Mouse (Mus musculus): ENCODE measurements around the gene Plcl2.

The Plcl2 gene

DNA sequence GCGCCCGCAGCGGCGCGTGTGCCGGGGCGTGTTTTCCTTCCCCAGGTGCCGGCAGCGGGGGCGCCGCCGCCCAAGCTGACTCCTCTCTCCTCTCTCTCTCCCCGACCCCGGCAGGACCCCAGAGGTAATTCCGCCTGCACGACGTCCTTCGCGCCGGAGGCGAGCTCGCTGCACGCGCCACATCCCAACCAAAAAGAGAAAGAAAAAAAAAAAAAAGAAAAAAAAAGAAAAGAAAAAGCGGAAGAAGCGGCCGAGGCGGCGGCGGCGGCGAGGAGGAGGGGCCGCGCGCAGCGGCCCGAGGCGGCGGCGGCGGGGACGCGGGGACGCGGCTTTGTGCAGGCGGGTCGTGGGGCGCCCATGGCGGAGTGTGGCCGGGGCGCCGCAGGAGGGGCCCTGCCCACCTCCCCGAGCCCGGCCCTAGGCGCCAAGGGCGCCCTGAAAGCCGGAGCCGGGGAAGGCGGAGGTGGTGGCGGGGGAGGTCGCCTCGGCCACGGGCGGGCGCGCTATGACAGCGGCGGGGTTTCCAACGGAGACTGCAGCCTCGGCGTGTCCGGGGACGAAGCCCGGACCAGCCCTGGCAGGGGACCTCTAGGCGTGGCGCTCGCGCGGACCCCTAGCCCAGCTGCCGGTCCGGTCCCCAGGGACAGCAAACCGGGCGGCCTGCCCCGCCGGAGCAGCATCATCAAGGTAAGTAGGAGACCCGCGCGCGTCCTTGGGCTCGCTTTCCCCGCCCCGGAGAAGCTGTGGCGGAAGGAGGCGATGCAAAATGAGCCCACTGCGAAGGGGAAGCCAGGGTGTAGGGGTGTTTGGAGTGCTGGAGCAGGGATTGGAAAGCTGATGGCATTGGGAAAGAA, at the start of gene Plcl2:
Gene Plcl2 (plus strand): TSS at position 153 of the 854 bp plus-strand sequence.
- DNase-seq (ENCODE audit: low spot score in 2 of 2) = peak; percentile 67

DNA sequence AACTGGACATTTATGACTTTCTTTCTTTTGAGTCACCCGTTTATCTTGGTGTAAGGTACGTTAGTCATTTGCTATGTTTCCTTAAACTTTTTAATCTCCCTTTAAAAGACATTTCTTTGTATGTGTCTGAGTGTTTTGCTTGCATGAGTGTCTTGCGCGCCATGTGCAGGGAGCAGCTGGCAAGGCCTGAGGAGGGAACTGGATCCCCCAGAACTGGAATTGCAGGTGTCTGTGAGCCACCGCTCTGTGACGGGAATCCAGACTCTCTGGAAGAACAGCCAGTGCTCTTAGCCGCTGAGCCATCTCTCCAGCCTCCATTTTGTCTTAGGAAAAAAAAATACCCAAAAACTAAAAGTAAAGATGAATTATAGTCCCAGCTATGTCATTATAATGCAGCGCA, 48.9 kb upstream of the Plcl2 start:
- DNase-seq (ENCODE audit: low spot score in 2 of 2) = no peak

DNA sequence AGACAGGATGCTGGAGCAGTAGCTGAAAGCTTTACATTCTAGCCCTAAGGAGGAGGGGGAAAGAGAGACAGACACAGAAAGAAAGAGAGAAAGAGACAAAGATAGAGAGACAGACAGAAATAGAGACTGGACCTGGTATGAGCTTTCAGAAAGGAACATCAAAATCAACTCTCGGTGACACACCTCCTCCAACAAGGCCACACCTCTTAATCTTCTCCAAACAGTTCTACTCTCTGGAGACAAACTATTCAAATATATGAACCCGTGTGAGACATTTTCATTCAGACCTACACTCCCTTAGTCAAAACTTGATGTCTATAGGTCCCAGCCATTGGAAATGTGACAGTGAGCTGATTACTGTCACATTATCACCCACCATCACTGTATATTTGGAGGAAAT, 41.8 kb upstream of the Plcl2 start:
- DNase-seq (ENCODE audit: low spot score in 2 of 2) = no peak

DNA sequence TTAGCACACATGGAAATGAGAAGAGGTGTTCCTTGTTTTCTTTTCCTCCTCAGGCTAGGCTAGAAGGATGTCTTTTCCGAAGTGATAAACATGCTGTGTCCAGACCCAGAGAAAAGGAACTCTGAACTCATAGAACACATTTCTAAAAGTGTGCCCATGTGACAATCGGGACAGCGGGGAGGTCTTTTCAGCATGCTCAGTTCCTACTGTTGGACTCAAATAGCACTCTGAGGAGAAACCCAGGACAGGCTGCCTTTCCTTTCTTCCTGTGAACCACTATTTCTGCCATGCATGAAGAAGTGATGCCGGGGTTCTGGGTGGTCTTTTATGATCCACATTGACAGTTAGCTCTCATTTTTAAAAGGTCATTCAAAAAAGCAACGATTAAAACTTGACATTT, 40.1 kb upstream of the Plcl2 start:
- DNase-seq (ENCODE audit: low spot score in 2 of 2) = no peak

- peak; percentile 32 to 41 for DNase-seq (ENCODE audit: low spot score in 2 of 2)
Observed at GRCm38 (mm10) chr17:50469543-50470431, 39.4 kb upstream of the Plcl2 start.

- peak; percentile 75 to 79 for DNase-seq (ENCODE audit: low spot score in 2 of 2)
Observed at GRCm38 (mm10) chr17:50470432-50471078, 38.6 kb upstream of the Plcl2 start.

GRCm38 (mm10) chr17:50471230-50471629, 38.0 kb upstream of the Plcl2 start:
- peak; percentile 42 to 46 for DNase-seq (ENCODE audit: low spot score in 2 of 2)

GRCm38 (mm10) chr17:50477277-50477676, 31.9 kb upstream of the Plcl2 start:
- no peak for DNase-seq (ENCODE audit: low spot score in 2 of 2)

DNA sequence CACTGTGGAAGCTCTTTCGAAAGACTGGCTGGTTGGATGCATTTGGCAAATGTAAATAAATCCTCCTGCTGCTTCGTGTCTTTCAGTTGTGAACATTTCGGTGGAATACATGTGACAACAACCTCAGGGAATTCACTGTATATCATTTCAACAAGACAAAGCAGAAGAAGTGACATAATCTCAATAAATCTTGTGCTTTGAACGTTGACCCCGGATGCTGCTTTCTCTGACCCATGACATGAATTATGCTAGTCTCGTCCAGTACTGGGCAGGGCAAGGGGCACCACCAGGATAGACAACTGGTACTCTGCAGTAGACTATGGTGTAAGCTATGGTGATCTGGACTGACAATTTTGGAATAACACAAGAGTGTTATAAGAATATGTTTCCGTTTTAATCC, 28.3 kb upstream of the Plcl2 start:
- DNase-seq (ENCODE audit: low spot score in 2 of 2) = no peak

DNA sequence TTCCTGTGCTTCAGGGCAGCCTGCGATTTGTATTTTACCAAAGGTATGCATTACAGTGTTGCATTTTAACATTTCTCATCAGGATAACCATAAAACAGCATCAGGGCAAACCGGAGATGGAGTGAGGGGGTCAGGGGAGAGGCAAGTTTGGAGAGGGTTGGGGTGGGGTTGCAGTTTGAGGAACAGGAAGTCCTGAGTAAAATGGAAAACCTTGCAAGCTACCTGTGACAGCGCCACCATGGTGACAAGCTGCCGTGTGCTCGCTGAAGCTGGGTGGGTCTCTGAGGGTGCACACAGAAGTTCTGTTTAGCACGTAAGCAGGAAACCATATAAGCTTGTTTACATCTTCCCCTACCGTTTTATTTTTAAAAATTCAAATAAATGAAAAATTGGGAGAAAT, 25.5 kb upstream of the Plcl2 start:
- peak; percentile 48 to 63 for DNase-seq (ENCODE audit: low spot score in 2 of 2)

DNA sequence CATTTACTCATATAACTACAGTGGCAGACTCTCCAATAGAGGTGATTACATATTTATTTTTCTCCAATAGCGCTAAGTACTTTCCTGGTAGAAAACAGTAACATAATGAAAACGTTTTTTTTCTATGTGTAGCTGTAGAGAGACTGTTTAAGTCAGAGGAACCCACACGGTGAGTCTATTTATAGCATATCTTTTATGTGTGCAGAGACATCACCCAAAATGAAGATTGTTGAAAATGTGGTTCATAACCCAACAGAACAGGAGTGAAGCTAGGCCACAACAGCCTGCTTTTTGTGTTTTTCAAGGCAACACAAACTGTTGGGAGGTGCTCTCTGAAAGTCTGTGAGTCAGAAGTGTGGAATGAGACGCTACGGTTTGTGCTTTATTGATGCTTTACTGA, 24.2 kb upstream of the Plcl2 start:
- DNase-seq (ENCODE audit: low spot score in 2 of 2) = peak in 1 of 2 experiments; percentile 14

- DNase-seq (ENCODE audit: low spot score in 2 of 2) = no peak
Observed at GRCm38 (mm10) chr17:50487058-50487618, 22.1 kb upstream of the Plcl2 start.

DNA sequence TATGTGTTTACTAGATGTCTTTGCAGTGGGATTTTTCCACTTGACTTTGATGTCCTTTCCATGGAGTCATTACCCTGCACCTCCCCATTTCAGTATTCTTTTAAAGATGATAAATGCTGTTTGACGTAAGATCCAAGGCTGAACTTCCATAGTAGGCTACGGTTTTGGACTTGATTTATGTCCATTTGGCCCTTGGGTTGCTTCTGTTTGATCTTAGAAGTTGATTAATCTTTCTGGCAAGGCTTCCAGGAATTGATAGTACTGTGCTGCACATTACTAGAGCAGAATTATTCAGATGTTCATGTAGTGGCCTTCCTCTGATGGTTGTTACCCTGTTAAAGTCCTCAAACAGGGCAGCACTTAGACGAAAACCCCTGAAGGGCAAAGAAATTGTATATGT, 21.5 kb upstream of the Plcl2 start:
- DNase-seq (ENCODE audit: low spot score in 2 of 2) = no peak

GRCm38 (mm10) chr17:50488406-50488805, 20.8 kb upstream of the Plcl2 start:
- no peak for DNase-seq (ENCODE audit: low spot score in 2 of 2)

- no peak for DNase-seq (ENCODE audit: low spot score in 2 of 2)
Observed at GRCm38 (mm10) chr17:50488895-50489294, 20.3 kb upstream of the Plcl2 start.

DNA sequence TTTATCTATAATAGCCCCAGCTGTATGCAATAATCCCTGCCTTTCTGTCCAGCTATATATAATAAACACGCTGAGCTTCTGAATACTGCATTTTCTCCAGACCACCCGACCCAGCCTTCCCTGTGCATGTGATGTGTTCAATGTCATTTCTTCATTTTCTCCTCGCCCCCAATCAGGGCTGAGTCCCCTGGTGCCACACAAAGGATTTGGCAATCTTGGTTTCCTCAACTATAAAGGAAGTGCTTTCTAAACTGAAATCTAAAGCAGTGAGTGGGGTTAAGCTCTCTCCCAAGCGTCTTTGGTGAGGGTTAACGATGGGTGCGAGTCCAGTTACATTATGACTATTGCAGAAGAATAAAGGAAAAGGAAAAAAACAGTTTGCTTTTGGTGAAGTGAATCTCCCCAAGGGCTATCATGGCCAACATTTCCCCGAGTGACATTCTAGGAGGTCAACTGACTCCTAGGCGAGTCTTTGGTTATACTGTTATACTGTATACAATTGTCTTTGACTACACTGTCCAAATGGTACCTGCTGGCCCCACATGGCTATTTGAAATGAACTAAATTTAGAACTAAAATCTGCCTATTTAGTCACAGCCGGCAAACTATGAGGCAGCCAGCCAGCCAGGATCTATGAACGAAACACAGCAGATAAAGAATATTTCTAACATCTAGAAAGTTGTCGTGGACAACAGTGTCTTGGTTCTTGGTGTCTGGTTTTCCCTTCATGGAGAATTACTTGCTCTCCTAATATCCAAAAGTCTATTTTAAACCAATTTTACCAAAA, 18.4 kb upstream of the Plcl2 start:
- DNase-seq (ENCODE audit: low spot score in 2 of 2) = no peak

- DNase-seq (ENCODE audit: low spot score in 2 of 2) = no peak
Observed at GRCm38 (mm10) chr17:50491496-50491895, 17.7 kb upstream of the Plcl2 start.

GRCm38 (mm10) chr17:50495216-50495889, 13.8 kb upstream of the Plcl2 start:
- no peak for DNase-seq (ENCODE audit: low spot score in 2 of 2)

DNA sequence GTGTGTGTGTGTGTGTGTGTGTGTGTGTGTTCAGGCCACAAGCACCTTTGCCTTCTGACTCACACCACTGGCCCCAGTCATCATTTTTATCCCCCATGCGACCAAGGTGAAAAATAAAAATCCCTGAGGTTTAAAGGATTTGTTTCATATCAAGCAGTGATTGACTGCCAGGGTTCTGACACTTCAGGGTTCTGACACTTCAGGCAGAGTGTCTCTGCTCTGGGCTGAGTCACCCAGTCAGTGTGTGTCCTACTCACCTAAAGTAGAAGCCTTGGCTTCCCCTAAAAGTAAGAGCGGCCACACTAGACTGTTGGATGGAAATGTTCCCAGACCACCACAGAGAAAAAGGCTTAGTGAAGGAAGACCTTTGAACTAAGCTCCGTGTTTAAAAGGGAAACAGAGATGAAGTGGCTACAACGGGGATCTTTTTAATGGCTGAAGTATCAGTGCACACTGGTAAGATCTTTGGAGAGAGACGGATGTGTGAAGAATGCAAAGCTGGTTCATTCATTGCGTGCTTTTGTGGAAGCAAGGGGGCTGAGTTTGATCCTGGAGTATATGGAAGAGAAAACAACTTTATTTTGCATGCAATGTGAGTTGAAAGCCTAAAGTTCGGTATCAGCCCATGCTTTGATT, 11.0 kb upstream of the Plcl2 start:
- DNase-seq (ENCODE audit: low spot score in 2 of 2) = no peak

Measured in thymus, postnatal 10 days (tissue).